Mouse (Mus musculus) ES-Bruce4 (cell line): ENCODE results near the gene Nox4. TPM values are rescaled to one million over a fixed set of nuclear protein-coding genes. Genes with fewer than 3 reads are reported as not detected.

Experiments used
- H3K27ac ChIP-seq: 2 replicates; pipeline ENCODE4 v1.5.1; 2012; ENCODE audit warnings: low read length, inconsistent platforms; ENCODE audit not compliant: insufficient read depth
- H3K27me3 ChIP-seq: 2 replicates; pipeline ENCODE4 v1.6.1; 2012; ENCODE audit warnings: mild to moderate bottlenecking, low read length, inconsistent platforms; ENCODE audit not compliant: control insufficient read depth, poor library complexity, insufficient read depth, severe bottlenecking
- H3K36me3 ChIP-seq: 2 replicates; pipeline ENCODE4 v1.6.1; 2012; ENCODE audit warnings: inconsistent platforms, mild to moderate bottlenecking, low read length, moderate library complexity; ENCODE audit not compliant: control insufficient read depth, poor library complexity, insufficient read depth, severe bottlenecking
- H3K4me1 ChIP-seq: one replicate; pipeline ENCODE4 v1.8.1; 2011; ENCODE audit warnings: low read length; ENCODE audit not compliant: control insufficient read depth, insufficient read depth
- H3K4me3 ChIP-seq: 2 replicates; pipeline ENCODE4 v1.5.1; 2011; ENCODE audit warnings: low read depth, mild to moderate bottlenecking, low read length
- H3K9ac ChIP-seq: 2 replicates; pipeline ENCODE4 v1.6.1; 2012; ENCODE audit warnings: low read depth, mild to moderate bottlenecking, inconsistent platforms; ENCODE audit not compliant: poor library complexity, severe bottlenecking
- H3K9me3 ChIP-seq: replicated peaks from 2 replicates; pipeline ENCODE4 v1.6.1; 2012; ENCODE audit warnings: mild to moderate bottlenecking, low read length, inconsistent platforms; ENCODE audit not compliant: control insufficient read depth, poor library complexity, insufficient read depth, severe bottlenecking
- CTCF ChIP-seq: IDR thresholded peaks from one replicate; pipeline ENCODE4 v1.8.1; 2011; ENCODE audit warnings: low read depth, low read length
- EP300 ChIP-seq: IDR thresholded peaks from 2 replicates; pipeline ENCODE4 v1.6.1; 2011; ENCODE audit warnings: low read depth, low read length; ENCODE audit not compliant: insufficient read depth
- POLR2A ChIP-seq: IDR thresholded peaks from one replicate; pipeline ENCODE4 v1.8.1; 2011; ENCODE audit warnings: low read length; ENCODE audit not compliant: insufficient read depth
- polyA plus RNA-seq: library from polyadenylated mRNA; stranded (reverse); fragments of >200 nt; gene quantifications from 2 replicates; pipeline ENCODE4 v1.2.4, GENCODE M21; 2011; ENCODE audit warnings: low read depth; ENCODE audit not compliant: missing spikeins, insufficient read depth, insufficient read length

Gene Nox4
- polyA plus RNA-seq, 1 experiment: 8.2 TPM

GRCm38 (mm10) chr7:87229502-87229901 is 16.4 kb upstream of the Nox4 start:
- H3K27me3 ChIP-seq: 0 out of 2 replicates have a peak, but pooled peaks cover 2% of the 10 kb centered on the region
- H3K4me1 ChIP-seq: no peaks in the 10 kb centered on the region
- TF ChIP-seq EP300 (no peak), POLR2A (no peak), CTCF (no peak)
- H3K9ac ChIP-seq: no peak overlapping the region
- no peaks in the 10 kb centered on the region for H3K36me3 ChIP-seq
- H3K27ac ChIP-seq: no peak overlapping the region
- no peak overlapping the region for H3K4me3 ChIP-seq
- no peaks in the 10 kb centered on the region for H3K9me3 ChIP-seq

- TF ChIP-seq EP300 (no peak), POLR2A (no peak), CTCF (no peak)
- no peak overlapping the region for H3K9ac ChIP-seq
- H3K27ac ChIP-seq: no peak overlapping the region
- H3K4me3 ChIP-seq: no peak overlapping the region
- no peaks in the 10 kb centered on the region for H3K4me1 ChIP-seq
- no peaks in the 10 kb centered on the region for H3K27me3 ChIP-seq
- H3K9me3 ChIP-seq: no peaks in the 10 kb centered on the region
- H3K36me3 ChIP-seq: no peaks in the 10 kb centered on the region
Measured at GRCm38 (mm10) chr7:87241139-87241538, 4.8 kb upstream of the Nox4 start.

GRCm38 (mm10) chr7:87246580-87246934 is 661 bp downstream of the Nox4 start:
- peak overlapping the region; percentile 77 for H3K4me3 ChIP-seq
- no peaks in the 10 kb centered on the region for H3K9me3 ChIP-seq
- H3K9ac ChIP-seq: peak overlapping the region; percentile 79
- no peaks in the 10 kb centered on the region for H3K27me3 ChIP-seq
- H3K4me1 ChIP-seq: no peaks in the 10 kb centered on the region
- TF ChIP-seq POLR2A (no peak), EP300 (no peak), CTCF (no peak)
- H3K36me3 ChIP-seq: no peaks in the 10 kb centered on the region
- no peak overlapping the region for H3K27ac ChIP-seq

GRCm38 (mm10) chr7:87246940-87247339 is 1.0 kb downstream of the Nox4 start:
- no peak overlapping the region for H3K27ac ChIP-seq
- no peaks in the 10 kb centered on the region for H3K36me3 ChIP-seq

GRCm38 (mm10) chr7:87247926-87248325 is 2.0 kb downstream of the Nox4 start:
- H3K9me3 ChIP-seq: no peaks in the 10 kb centered on the region
- H3K9ac ChIP-seq: no peak overlapping the region
- H3K4me1 ChIP-seq: no peaks in the 10 kb centered on the region
- H3K27ac ChIP-seq: no peak overlapping the region
- TF ChIP-seq POLR2A (no peak), EP300 (no peak), CTCF (no peak)
- H3K4me3 ChIP-seq: no peak overlapping the region
- H3K27me3 ChIP-seq: no peaks in the 10 kb centered on the region
- no peaks in the 10 kb centered on the region for H3K36me3 ChIP-seq

More at GRCm38 (mm10) chr7:87246940-87247339, 1.0 kb downstream of the Nox4 start:
- peak overlapping the region; percentile 77 for H3K4me3 ChIP-seq
- no peaks in the 10 kb centered on the region for H3K4me1 ChIP-seq
- TF ChIP-seq EP300 (no peak), CTCF (no peak), POLR2A (no peak)
- no peaks in the 10 kb centered on the region for H3K9me3 ChIP-seq
- H3K27me3 ChIP-seq: no peaks in the 10 kb centered on the region
- H3K9ac ChIP-seq: peak overlapping the region; percentile 79

- Histone ChIP-seq H3K4me1 (no peaks in the 10 kb centered on the region), H3K9ac (no peak overlapping the region), H3K27me3 (no peaks in the 10 kb centered on the region), H3K27ac (no peak overlapping the region), H3K4me3 (no peak overlapping the region), H3K36me3 (no peaks in the 10 kb centered on the region), H3K9me3 (no peaks in the 10 kb centered on the region)
- TF ChIP-seq POLR2A (no peak), EP300 (no peak), CTCF (no peak)
Measured at GRCm38 (mm10) chr7:87252071-87252470, 6.2 kb downstream of the Nox4 start.
